Mouse (Mus musculus) ES-Bruce4 (cell line): Measurements from ENCODE around the gene Syne1. TPM values are rescaled to one million over a fixed set of nuclear protein-coding genes. Genes with fewer than 3 reads are reported as not detected.

Experiments
- H3K27ac ChIP-seq: 2 replicates; pipeline ENCODE4 v1.5.1; 2012; ENCODE audit warnings: low read length, inconsistent platforms; ENCODE audit not compliant: insufficient read depth
- H3K27me3 ChIP-seq: 2 replicates; pipeline ENCODE4 v1.6.1; 2012; ENCODE audit warnings: mild to moderate bottlenecking, low read length, inconsistent platforms; ENCODE audit not compliant: control insufficient read depth, poor library complexity, insufficient read depth, severe bottlenecking
- H3K36me3 ChIP-seq: 2 replicates; pipeline ENCODE4 v1.6.1; 2012; ENCODE audit warnings: inconsistent platforms, mild to moderate bottlenecking, low read length, moderate library complexity; ENCODE audit not compliant: control insufficient read depth, poor library complexity, insufficient read depth, severe bottlenecking
- H3K4me1 ChIP-seq: one replicate; pipeline ENCODE4 v1.8.1; 2011; ENCODE audit warnings: low read length; ENCODE audit not compliant: control insufficient read depth, insufficient read depth
- H3K4me3 ChIP-seq: 2 replicates; pipeline ENCODE4 v1.5.1; 2011; ENCODE audit warnings: low read depth, mild to moderate bottlenecking, low read length
- H3K9ac ChIP-seq: 2 replicates; pipeline ENCODE4 v1.6.1; 2012; ENCODE audit warnings: low read depth, mild to moderate bottlenecking, inconsistent platforms; ENCODE audit not compliant: poor library complexity, severe bottlenecking
- H3K9me3 ChIP-seq: replicated peaks from 2 replicates; pipeline ENCODE4 v1.6.1; 2012; ENCODE audit warnings: mild to moderate bottlenecking, low read length, inconsistent platforms; ENCODE audit not compliant: control insufficient read depth, poor library complexity, insufficient read depth, severe bottlenecking
- CTCF ChIP-seq: IDR thresholded peaks from one replicate; pipeline ENCODE4 v1.8.1; 2011; ENCODE audit warnings: low read depth, low read length
- EP300 ChIP-seq: IDR thresholded peaks from 2 replicates; pipeline ENCODE4 v1.6.1; 2011; ENCODE audit warnings: low read depth, low read length; ENCODE audit not compliant: insufficient read depth
- POLR2A ChIP-seq: IDR thresholded peaks from one replicate; pipeline ENCODE4 v1.8.1; 2011; ENCODE audit warnings: low read length; ENCODE audit not compliant: insufficient read depth
- polyA plus RNA-seq: library from polyadenylated mRNA; stranded (reverse); fragments of >200 nt; gene quantifications from 2 replicates; pipeline ENCODE4 v1.2.4, GENCODE M21; 2011; ENCODE audit warnings: low read depth; ENCODE audit not compliant: missing spikeins, insufficient read depth, insufficient read length

Gene Syne1
- polyA plus RNA-seq, 1 experiment, result 3.2 TPM

GRCm38 (mm10) chr10:5014976-5015375, 536.3 kb downstream of the Syne1 start:
- Histone ChIP-seq H3K9me3 (no peaks in the 10 kb centered on the region), H3K4me1 (no peaks in the 10 kb centered on the region), H3K36me3 (no peaks in the 10 kb centered on the region), H3K27ac (no peak overlapping the region), H3K27me3 (no peaks in the 10 kb centered on the region), H3K9ac (no peak overlapping the region), H3K4me3 (no peak overlapping the region)
- TF ChIP-seq POLR2A (no peak), EP300 (no peak), CTCF (no peak)

GRCm38 (mm10) chr10:5012004-5012403, 539.3 kb downstream of the Syne1 start:
- H3K9ac ChIP-seq, result no peak overlapping the region
- no peak overlapping the region for H3K4me3 ChIP-seq
- no peak overlapping the region for H3K27ac ChIP-seq
- no peak for TF ChIP-seq POLR2A
- TF ChIP-seq EP300, result no peak
- no peak for TF ChIP-seq CTCF
- no peaks in the 10 kb centered on the region for H3K36me3 ChIP-seq
- no peaks in the 10 kb centered on the region for H3K9me3 ChIP-seq
- H3K4me1 ChIP-seq, result no peaks in the 10 kb centered on the region
- H3K27me3 ChIP-seq, result no peaks in the 10 kb centered on the region

- no peak overlapping the region for H3K4me3 ChIP-seq
- H3K9ac ChIP-seq, result no peak overlapping the region
- H3K9me3 ChIP-seq, result no peaks in the 10 kb centered on the region
- TF ChIP-seq EP300 (no peak), POLR2A (no peak), CTCF (no peak)
- H3K27me3 ChIP-seq, result no peaks in the 10 kb centered on the region
- no peaks in the 10 kb centered on the region for H3K4me1 ChIP-seq
- no peaks in the 10 kb centered on the region for H3K36me3 ChIP-seq
- H3K27ac ChIP-seq, result no peak overlapping the region
These were observed 542.4 kb downstream of the Syne1 start for GRCm38 (mm10) chr10:5008795-5009366.

- TF ChIP-seq POLR2A (no peak), CTCF (no peak), EP300 (no peak)
- no peak overlapping the region for H3K4me3 ChIP-seq
- no peaks in the 10 kb centered on the region for H3K27me3 ChIP-seq
These were observed 554.7 kb downstream of the Syne1 start for GRCm38 (mm10) chr10:4996592-4996991.

GRCm38 (mm10) chr10:4993802-4994201, 557.5 kb downstream of the Syne1 start:
- no peak overlapping the region for H3K9ac ChIP-seq
- TF ChIP-seq CTCF (no peak), POLR2A (no peak), EP300 (no peak)
- H3K4me1 ChIP-seq, result no peaks in the 10 kb centered on the region
- H3K4me3 ChIP-seq, result no peak overlapping the region
- no peaks in the 10 kb centered on the region for H3K36me3 ChIP-seq
- no peak overlapping the region for H3K27ac ChIP-seq
- H3K9me3 ChIP-seq, result no peaks in the 10 kb centered on the region
- H3K27me3 ChIP-seq, result no peaks in the 10 kb centered on the region

More at GRCm38 (mm10) chr10:4996592-4996991, 554.7 kb downstream of the Syne1 start:
- Histone ChIP-seq H3K9ac (no peak overlapping the region), H3K36me3 (no peaks in the 10 kb centered on the region), H3K4me1 (no peaks in the 10 kb centered on the region), H3K9me3 (no peaks in the 10 kb centered on the region), H3K27ac (no peak overlapping the region)

- Histone ChIP-seq H3K4me3 (no peak overlapping the region), H3K4me1 (no peaks in the 10 kb centered on the region), H3K9me3 (no peaks in the 10 kb centered on the region), H3K9ac (no peak overlapping the region), H3K27ac (no peak overlapping the region), H3K27me3 (no peaks in the 10 kb centered on the region), H3K36me3 (no peaks in the 10 kb centered on the region)
- TF ChIP-seq POLR2A, result no peak
These were observed 567.4 kb downstream of the Syne1 start for GRCm38 (mm10) chr10:4983919-4984318.

- Histone ChIP-seq H3K27me3 (no peaks in the 10 kb centered on the region), H3K4me3 (no peak overlapping the region), H3K9ac (no peak overlapping the region), H3K9me3 (no peaks in the 10 kb centered on the region), H3K4me1 (no peaks in the 10 kb centered on the region), H3K36me3 (no peaks in the 10 kb centered on the region), H3K27ac (no peak overlapping the region)
- TF ChIP-seq CTCF (no peak), EP300 (no peak), POLR2A (no peak)
These were observed 573.9 kb downstream of the Syne1 start for GRCm38 (mm10) chr10:4977374-4977773.
